Mouse (Mus musculus) urinary bladder, postnatal 4 days (tissue): ENCODE measurements around the gene Acp7.
A peak's percentile ranks its signal among the peaks of the same experiment; 100 is the strongest.

Source experiments
- DNase-seq, 2 experiments: peaks; one replicate each; pipeline ENCODE4 v3.0.0; 2021 to 2022; ENCODE audit warnings: low spot score in 2 of 2

Acp7 gene

GRCm38 (mm10) chr7:28601668-28602067, 29.5 kb downstream of the Acp7 start:
- DNase-seq = no peak

DNA sequence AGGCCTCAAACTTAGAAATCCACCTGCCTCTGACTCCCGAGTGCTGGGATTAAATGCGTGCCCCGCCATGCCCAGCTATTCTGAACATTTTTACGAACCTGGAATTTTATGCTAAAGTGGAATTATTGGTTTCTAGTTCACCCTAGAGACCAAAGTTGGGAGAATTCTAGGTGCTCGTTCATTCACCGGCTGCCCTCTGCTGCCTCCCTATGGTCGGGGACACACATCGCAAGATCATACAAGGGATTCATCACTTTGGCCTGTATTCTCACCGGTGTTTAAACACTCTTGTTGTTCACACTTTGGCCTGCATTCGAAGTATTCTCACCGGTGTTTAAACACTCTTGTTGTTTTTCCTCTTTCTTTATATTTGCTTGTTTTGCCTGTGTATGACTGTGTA, 30.1 kb downstream of the Acp7 start:
- DNase-seq = peak; percentile 44 to 74

DNA sequence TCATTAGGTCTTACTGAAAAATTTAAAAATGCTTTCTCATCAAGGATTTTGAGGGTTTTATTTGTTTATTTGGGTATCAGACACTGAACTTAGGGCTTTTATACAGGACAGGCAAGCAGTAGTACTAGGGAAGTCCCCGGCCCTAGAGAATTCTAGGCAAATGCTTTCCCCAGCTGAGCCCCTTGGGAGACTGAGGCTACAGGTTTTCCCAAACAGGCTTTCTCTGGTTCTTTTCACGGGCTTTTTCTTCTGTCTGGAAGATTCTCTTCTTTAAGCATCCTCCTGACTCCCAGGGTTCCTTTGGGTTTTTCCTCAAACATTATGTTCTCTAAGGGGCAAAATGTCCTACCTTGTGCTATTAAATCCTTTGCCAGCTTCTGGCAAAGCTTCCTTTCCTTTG, 32.2 kb downstream of the Acp7 start:
- no peak for DNase-seq

- peak; percentile 99 to 100 for DNase-seq
Observed at GRCm38 (mm10) chr7:28597642-28598446, 33.3 kb downstream of the Acp7 start, which contains the start of the genes Samd4b and Pak4. TSS of gene Samd4b (minus strand) at chr7:28598144. TSS of gene Pak4 (minus strand) at chr7:28598185.

GRCm38 (mm10) chr7:28597277-28597570, 33.9 kb downstream of the Acp7 start:
- DNase-seq = no peak

GRCm38 (mm10) chr7:28596436-28597276, 34.5 kb downstream of the Acp7 start:
- peak in 1 of 2 experiments; percentile 58 for DNase-seq

GRCm38 (mm10) chr7:28595751-28596435, 35.2 kb downstream of the Acp7 start:
- DNase-seq = no peak

- no peak for DNase-seq
Observed at GRCm38 (mm10) chr7:28593206-28594111, 37.7 kb downstream of the Acp7 start.

DNA sequence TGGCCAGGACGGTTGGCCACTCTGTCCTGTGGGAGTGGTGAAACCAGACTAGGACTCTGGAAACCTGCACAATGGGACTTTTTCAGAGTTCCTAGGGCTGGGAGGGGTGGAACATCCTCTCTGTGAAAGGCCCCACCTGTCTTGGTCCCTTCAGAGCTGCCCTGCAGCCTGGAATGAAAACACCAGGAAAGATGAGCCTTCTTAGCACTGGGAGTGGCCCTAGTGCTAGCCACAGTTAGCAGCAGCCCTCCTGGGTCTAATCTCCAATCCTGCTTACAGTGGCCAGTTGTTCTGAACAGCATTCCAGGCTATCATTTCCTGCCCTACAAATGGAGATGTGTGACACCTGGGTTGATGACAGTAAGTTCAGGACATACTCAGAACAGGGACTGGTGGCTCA, 39.3 kb downstream of the Acp7 start:
- no peak for DNase-seq

DNA sequence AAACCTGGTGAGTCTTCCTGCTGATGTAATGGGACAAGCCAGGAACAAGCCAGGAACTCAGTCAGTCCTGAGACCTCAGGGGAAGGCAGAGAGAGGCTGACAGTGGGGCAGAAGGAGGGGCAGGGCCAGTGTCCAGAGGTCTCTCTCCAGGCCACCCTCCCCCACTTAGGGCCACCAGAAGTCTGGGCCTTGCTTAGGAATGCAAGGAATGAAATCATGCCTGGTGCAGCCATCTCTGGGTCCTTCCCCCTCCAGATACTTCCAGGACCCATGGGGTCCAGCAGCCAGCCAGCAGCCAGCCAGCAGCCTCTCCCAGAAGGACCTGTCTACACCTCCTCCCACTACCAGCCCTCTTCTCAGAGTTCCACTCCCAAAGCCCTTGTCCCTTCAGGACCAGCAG, 43.5 kb downstream of the Acp7 start:
- no peak for DNase-seq

- DNase-seq = no peak
Observed at GRCm38 (mm10) chr7:28586663-28587411, 44.3 kb downstream of the Acp7 start.

- DNase-seq = no peak
Observed at GRCm38 (mm10) chr7:28585001-28585400, 46.1 kb downstream of the Acp7 start.

DNA sequence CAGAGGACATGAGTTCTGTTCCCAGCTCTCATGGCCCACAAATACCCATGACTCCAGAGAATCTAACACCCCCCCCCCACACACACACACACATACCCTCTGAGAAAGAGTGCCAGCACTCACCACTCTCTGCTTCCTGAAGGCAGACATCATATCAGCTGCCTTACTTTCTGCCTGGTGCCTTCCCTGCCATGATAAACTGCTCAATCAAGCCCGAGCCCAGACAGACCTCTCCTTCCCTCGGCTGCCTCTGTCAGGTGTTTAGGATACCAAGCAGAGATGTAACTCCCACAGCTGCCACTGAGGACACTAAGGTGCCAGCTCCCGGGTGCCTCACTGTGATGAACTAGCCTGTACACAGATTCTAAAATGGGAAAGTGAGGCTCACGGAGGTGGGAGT, 46.7 kb downstream of the Acp7 start:
- no peak for DNase-seq

GRCm38 (mm10) chr7:28583570-28584344, 47.4 kb downstream of the Acp7 start:
- no peak for DNase-seq

DNA sequence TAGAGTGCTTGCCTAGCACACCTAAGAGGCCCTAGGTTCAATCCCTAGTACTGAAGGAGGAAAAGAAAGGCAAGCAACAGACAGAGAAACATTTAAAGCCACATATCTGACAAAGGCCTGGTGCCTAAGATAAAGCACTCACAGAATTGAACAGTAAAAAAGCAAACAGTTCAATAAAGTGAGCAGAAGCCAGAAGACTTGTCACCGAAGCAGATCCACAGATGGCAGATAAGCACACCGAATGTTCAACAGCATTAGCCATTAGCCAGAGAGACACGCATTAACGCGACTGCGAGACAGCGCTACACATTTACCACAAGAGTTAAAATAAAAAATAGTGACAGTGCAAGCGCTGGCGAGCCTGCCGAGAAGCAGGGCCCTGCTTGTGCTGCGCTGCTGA, 48.3 kb downstream of the Acp7 start:
- DNase-seq = no peak

- DNase-seq = no peak
Observed at GRCm38 (mm10) chr7:28581721-28582120, 49.4 kb downstream of the Acp7 start.

GRCm38 (mm10) chr7:28579826-28580225, 51.3 kb downstream of the Acp7 start:
- DNase-seq = no peak

GRCm38 (mm10) chr7:28578543-28579053, 52.5 kb downstream of the Acp7 start:
- no peak for DNase-seq

GRCm38 (mm10) chr7:28577826-28578542, 53.1 kb downstream of the Acp7 start:
- peak; percentile 65 to 69 for DNase-seq
